Mouse (Mus musculus): ENCODE measurements around the gene Gm13084. TPM values are rescaled to one million over a fixed set of nuclear protein-coding genes. Genes with fewer than 3 reads are reported as not detected.
"Not testable (repeated sequence)": the region's sequence is repeated elsewhere in the genome, so short reads cannot be mapped to it uniquely, and the experiment has no call there.

The Gm13084 gene
- not detected in 2 replicates for polyA plus RNA-seq (2016; fragmentation: Nextera tagmentation; extraction: Ambion mirVana)

DNA sequence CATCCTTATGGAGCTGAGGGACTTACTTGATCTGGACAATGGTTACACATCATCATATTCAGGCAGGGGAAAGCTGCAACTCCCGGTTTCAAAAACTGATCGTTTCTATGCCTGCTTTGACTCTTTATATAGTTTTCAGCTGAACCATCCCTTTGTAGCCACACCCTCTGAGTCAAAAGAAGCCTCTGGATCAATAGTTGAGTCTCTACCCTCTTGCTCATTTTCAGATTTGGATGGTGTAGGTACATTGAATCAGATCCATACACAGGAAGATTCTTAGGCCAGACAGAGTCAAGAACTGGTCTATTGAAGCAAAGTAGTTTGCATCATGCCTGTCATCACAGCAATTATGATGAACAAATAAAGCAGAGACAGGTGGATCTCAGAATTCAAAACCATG lies at the start of gene Gm13084:
Gene Gm13084 (minus strand): TSS at position 101 of the 400 bp plus-strand sequence.
- Histone ChIP-seq H3K4me1 (no peaks in the 10 kb centered on the region), H3K9me3 (peaks cover 15% of the 10 kb centered on the region), H3K36me3 (no peaks in the 10 kb centered on the region), H3K27ac (no peak within 1 kb of the TSS), H3K4me3 (no peak within 1 kb of the TSS), H3K27me3 (ENCODE audit: insufficient read depth, poor library complexity, severe bottlenecking) (no peaks in the 10 kb centered on the region)
- WGBS: 77% methylated on average over 2 of the region's 2 CpGs
- DNase-seq (ENCODE audit: low spot score): no peak

DNA sequence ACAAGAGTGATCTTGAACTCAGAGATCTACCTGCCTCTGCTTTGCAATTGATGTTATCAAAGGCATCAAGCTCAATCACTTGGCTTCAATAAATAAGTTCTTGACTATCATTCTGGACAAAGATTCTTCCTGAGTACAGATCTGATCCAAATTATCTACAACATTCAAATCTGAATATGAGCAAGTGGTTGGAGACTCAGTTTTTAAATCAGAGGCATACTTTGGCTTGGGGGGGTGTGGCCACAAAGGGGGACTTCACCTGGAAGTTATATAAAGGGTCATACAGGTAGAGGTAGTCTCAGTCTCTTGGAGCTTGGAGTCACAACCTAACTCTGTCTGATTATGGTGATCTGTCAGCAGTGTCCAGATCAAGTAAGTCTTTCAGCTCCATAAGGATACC lies 30.3 kb upstream of the Gm13084 start, which contains the start of gene Gm13103:
Gene Gm13103 (plus strand): TSS at position 301 of the 400 bp plus-strand sequence.
- not testable (repeated sequence) for DNase-seq (ENCODE audit: low spot score); H3K27me3 ChIP-seq (ENCODE audit: insufficient read depth, poor library complexity, severe bottlenecking); H3K4me3 ChIP-seq; H3K27ac ChIP-seq; H3K36me3 ChIP-seq; H3K4me1 ChIP-seq
- peaks cover 13% of the 10 kb centered on the region; the same call in 1 of the 2 replicates for H3K9me3 ChIP-seq

GRCm38 (mm10) chr4:143789052-143789451 lies 26.8 kb downstream of the Gm13084 start, which contains the start of gene Gm13023:
Gm13023 (plus strand) TSS chr4:143789352.
- WGBS: 85% methylated on average over 3 of the region's 3 CpGs
- not testable (repeated sequence) for DNase-seq (ENCODE audit: low spot score)

More at GRCm38 (mm10) chr4:143789052-143789451, 26.8 kb downstream of the Gm13084 start, which contains the start of gene Gm13023:
- not testable (repeated sequence) for H3K9me3 ChIP-seq; H3K27me3 ChIP-seq (ENCODE audit: insufficient read depth, poor library complexity, severe bottlenecking); H3K4me1 ChIP-seq; H3K4me3 ChIP-seq; H3K27ac ChIP-seq; H3K36me3 ChIP-seq

Other genes starting within 250 kb of the Gm13084 start
- not detected in 2 replicates for gene Gm13083, start 201.1 kb downstream of the Gm13084 start, polyA plus RNA-seq (2016; fragmentation: Nextera tagmentation; extraction: Ambion mirVana)
- not detected in 2 replicates for gene Gm13088, start 158.8 kb downstream of the Gm13084 start, polyA plus RNA-seq (2016; fragmentation: Nextera tagmentation; extraction: Ambion mirVana)
- gene Gm13089, start 113.4 kb downstream of the Gm13084 start, polyA plus RNA-seq (2016; fragmentation: Nextera tagmentation; extraction: Ambion mirVana): not detected in 2 replicates
- not detected in 2 replicates for gene Gm13078, start 96.6 kb downstream of the Gm13084 start, polyA plus RNA-seq (2016; fragmentation: Nextera tagmentation; extraction: Ambion mirVana)
- not detected in 2 replicates for gene Gm13023, start 26.7 kb downstream of the Gm13084 start, polyA plus RNA-seq (2016; fragmentation: Nextera tagmentation; extraction: Ambion mirVana)
- not detected in 2 replicates for gene Gm13103, start 30.4 kb upstream of the Gm13084 start, polyA plus RNA-seq (2016; fragmentation: Nextera tagmentation; extraction: Ambion mirVana)
- not detected in 2 replicates for gene Pramef6, start 84.3 kb upstream of the Gm13084 start, polyA plus RNA-seq (2016; fragmentation: Nextera tagmentation; extraction: Ambion mirVana)
- not detected in 2 replicates for gene Pramef25, start 134.9 kb upstream of the Gm13084 start, polyA plus RNA-seq (2016; fragmentation: Nextera tagmentation; extraction: Ambion mirVana)
- gene Gm13101, start 150.9 kb upstream of the Gm13084 start, polyA plus RNA-seq (2016; fragmentation: Nextera tagmentation; extraction: Ambion mirVana): not detected in 2 replicates
- gene Pramef17, start 178.3 kb upstream of the Gm13084 start, polyA plus RNA-seq (2016; fragmentation: Nextera tagmentation; extraction: Ambion mirVana): not detected in 2 replicates
- gene Pramel4, start 243.0 kb upstream of the Gm13084 start, polyA plus RNA-seq (2016; fragmentation: Nextera tagmentation; extraction: Ambion mirVana): not detected in 2 replicates

Measured in heart, embryonic 10.5 days (tissue).